Mouse (Mus musculus) midbrain, embryonic 10.5 days (tissue): ENCODE data around the gene Tradd. TPM values are rescaled to one million over a fixed set of nuclear protein-coding genes. Genes with fewer than 3 reads are reported as not detected.

ENCODE experiments used
- DNase-seq: peaks from one replicate; pipeline ENCODE4 v3.0.0-alpha.2; 2017; ENCODE audit warnings: low spot score
- H3K27ac ChIP-seq: fragments of 300-500 bp; sonication (generic); replicated peaks from 2 replicates; pipeline ENCODE4 v1.5.1; 2016; ENCODE audit warnings: mild to moderate bottlenecking
- H3K27me3 ChIP-seq: fragments of 300-500 bp; sonication (generic); 2 replicates; pipeline ENCODE4 v1.6.1; 2016; ENCODE audit warnings: low read depth, mild to moderate bottlenecking; ENCODE audit not compliant: poor library complexity, severe bottlenecking
- H3K36me3 ChIP-seq: fragments of 300-500 bp; sonication (generic); 2 replicates; pipeline ENCODE4 v1.6.1; 2016; ENCODE audit warnings: mild to moderate bottlenecking, moderate library complexity
- H3K4me1 ChIP-seq: fragments of 300-500 bp; sonication (generic); 2 replicates; pipeline ENCODE4 v1.6.1; 2016
- H3K4me3 ChIP-seq: fragments of 300-500 bp; sonication (generic); 2 replicates; pipeline ENCODE4 v1.5.1; 2016; ENCODE audit warnings: mild to moderate bottlenecking, moderate library complexity
- H3K9me3 ChIP-seq: fragments of 300-500 bp; sonication (generic); replicated peaks from 2 replicates; pipeline ENCODE4 v1.6.1; 2016; ENCODE audit warnings: mild to moderate bottlenecking
- WGBS: fragments of 180-500 bp; shearing (Covaris S2); methylation state at CpG from one replicate; pipeline ENCODE4 v1.1.7; 2016; 5-methylcytosine and 5-hydroxymethylcytosine counted together
- microRNA counts: library from miRNA; unstranded; fragments of <30 nt; microRNA quantifications from one replicate; lab custom pipeline; 2017
- microRNA-seq: library from miRNA; unstranded; fragments of <30 nt; microRNA quantifications from one replicate; pipeline ENCODE4, GENCODE M21; 2017
- polyA plus RNA-seq: library from polyadenylated mRNA; unstranded; fragments of >200 nt; fragmentation: Nextera tagmentation; extraction: Ambion mirVana; gene quantifications from 2 replicates; pipeline ENCODE4 v1.2.1, GENCODE M21; 2016

The Tradd gene
- polyA plus RNA-seq, 1 experiment from 2014 or later = 14.6 TPM

- WGBS = 43% methylated on average over 1 of the region's 1 CpGs
- H3K36me3 ChIP-seq = peaks cover 69% of the 10 kb centered on the region
- no peak for DNase-seq
Observed at GRCm38 (mm10) chr8:105209153-105210110, 55.0 kb downstream of the Tradd start.

More at GRCm38 (mm10) chr8:105209153-105210110, 55.0 kb downstream of the Tradd start:
- Histone ChIP-seq H3K27ac (no peak overlapping the region), H3K9me3 (no peaks in the 10 kb centered on the region), H3K4me3 (no peak overlapping the region), H3K27me3 (no peaks in the 10 kb centered on the region), H3K4me1 (no peaks in the 10 kb centered on the region)

MicroRNAs within 50 kb of the gene (microRNA counts, 519-probe panel; counts per million panel counts)
- 2,695 counts per million, percentile 8 among the panel's probes with 10 or more counts for microRNA mmu-miR-328 (lab: Ali Mortazavi, UCI)

Small RNA genes within 50 kb of the gene (microRNA-seq; reads per million reads assigned to microRNA genes)
- gene Gm27320 (not detected), gene Mir328 (191 reads per million, percentile 59 among the genes with 10 or more reads in this experiment)

Other genes with a start within 250 kb of the Tradd start
- gene Ces3a, start 216.0 kb downstream of the Tradd start, polyA plus RNA-seq = not detected in 2 replicates
- not detected in 2 replicates for gene Ces3b, start 180.9 kb downstream of the Tradd start, polyA plus RNA-seq
- gene Ces4a, start 132.8 kb downstream of the Tradd start, polyA plus RNA-seq = not detected in 2 replicates
- 41.8 and 46.7 TPM in 2 replicates for gene Cbfb, start 93.9 kb downstream of the Tradd start, polyA plus RNA-seq
- gene D230025D16Rik, start 39.5 kb downstream of the Tradd start, polyA plus RNA-seq = 27.1 and 28.5 TPM in 2 replicates
- gene B3gnt9, start 9.5 kb downstream of the Tradd start, polyA plus RNA-seq = 2.4 and 4.2 TPM in 2 replicates
- 0.64 and 0.72 TPM in 2 replicates for gene Fbxl8, start within 50 bp of the Tradd start, polyA plus RNA-seq
- 0.10 TPM in 1 of 2 replicates, not detected in the other for gene Hsf4, start 5.2 kb upstream of the Tradd start, polyA plus RNA-seq
- 1.4 and 2.3 TPM in 2 replicates for gene Nol3, start 11.5 kb upstream of the Tradd start, polyA plus RNA-seq
- 26.4 and 36.8 TPM in 2 replicates for gene 4931428F04Rik, start 25.3 kb upstream of the Tradd start, polyA plus RNA-seq
- 10.2 and 11.4 TPM in 2 replicates for gene Exoc3l, start 31.5 kb upstream of the Tradd start, polyA plus RNA-seq
- 117 and 124 TPM in 2 replicates for gene E2f4, start 33.1 kb upstream of the Tradd start, polyA plus RNA-seq
- gene Elmo3, start 41.0 kb upstream of the Tradd start, polyA plus RNA-seq = 1.3 and 1.5 TPM in 2 replicates
- 1.2 and 1.7 TPM in 2 replicates for gene Lrrc29, start 61.7 kb upstream of the Tradd start, polyA plus RNA-seq
- 105 and 106 TPM in 2 replicates for gene Tmem208, start 61.7 kb upstream of the Tradd start, polyA plus RNA-seq
- gene Fhod1, start 83.3 kb upstream of the Tradd start, polyA plus RNA-seq = 1.9 and 2.2 TPM in 2 replicates
- 4.1 TPM in 2 replicates for gene Slc9a5, start 84.2 kb upstream of the Tradd start, polyA plus RNA-seq
- gene Plekhg4, start 108.7 kb upstream of the Tradd start, polyA plus RNA-seq = 0.49 and 0.51 TPM in 2 replicates
- 0.07 TPM in 1 of 2 replicates, not detected in the other for gene Kctd19, start 148.9 kb upstream of the Tradd start, polyA plus RNA-seq
- gene Lrrc36, start 149.0 kb upstream of the Tradd start, polyA plus RNA-seq = 2.6 and 3.7 TPM in 2 replicates
- 94.4 and 100.0 TPM in 2 replicates for gene Tppp3, start 206.9 kb upstream of the Tradd start, polyA plus RNA-seq
- 18.6 and 24.0 TPM in 2 replicates for gene Zdhhc1, start 232.3 kb upstream of the Tradd start, polyA plus RNA-seq